Mouse (Mus musculus) thymus, adult 2 months (tissue): ENCODE results near the gene Ep300. TPM values are rescaled to one million over a fixed set of nuclear protein-coding genes. Genes with fewer than 3 reads are reported as not detected.

Source experiments
- DNase-seq: peaks from one replicate; pipeline ENCODE4 v3.0.0; 2021
- H3K27ac ChIP-seq: fragments of 200-500 bp; 2 replicates; pipeline ENCODE4 v1.5.1; 2012; ENCODE audit warnings: low read length, control low read depth; ENCODE audit not compliant: control insufficient read depth, insufficient read depth
- H3K27me3 ChIP-seq: fragments of 200-500 bp; 2 replicates; pipeline ENCODE4 v1.6.1; 2012; ENCODE audit warnings: mild to moderate bottlenecking, low read length, moderate library complexity, mixed read lengths; ENCODE audit not compliant: control insufficient read depth, insufficient read depth
- H3K36me3 ChIP-seq: fragments of 200-500 bp; 2 replicates; pipeline ENCODE4 v1.6.1; 2012; ENCODE audit warnings: mild to moderate bottlenecking, low read length, moderate library complexity; ENCODE audit not compliant: control insufficient read depth, insufficient read depth
- H3K4me1 ChIP-seq: fragments of 200-500 bp; replicated peaks from 2 replicates; pipeline ENCODE4 v1.6.1; 2012; ENCODE audit warnings: low read length; ENCODE audit not compliant: control insufficient read depth, insufficient read depth
- H3K4me3 ChIP-seq: fragments of 200-500 bp; 2 replicates; pipeline ENCODE4 v1.5.1; 2012; ENCODE audit warnings: mild to moderate bottlenecking, low read length, control low read depth, moderate library complexity; ENCODE audit not compliant: control insufficient read depth, insufficient read depth
- CTCF ChIP-seq: fragments of 200-500 bp; IDR thresholded peaks from 2 replicates; pipeline ENCODE4 v1.5.1; 2012; ENCODE audit warnings: mild to moderate bottlenecking, control low read depth, low read length, moderate library complexity, borderline replicate concordance; ENCODE audit not compliant: control insufficient read depth, poor library complexity, insufficient read depth; ENCODE audit errors: extremely low read depth
- POLR2A ChIP-seq: fragments of 200-500 bp; IDR thresholded peaks from 2 replicates; pipeline ENCODE4 v1.6.1; 2012; ENCODE audit warnings: mild to moderate bottlenecking, low read length, control low read depth, moderate library complexity; ENCODE audit not compliant: control insufficient read depth, poor library complexity, insufficient read depth; ENCODE audit errors: extremely low read depth
- WGBS: fragments of 180-500 bp; shearing (Covaris S2); methylation state at CpG from one replicate; pipeline ENCODE4 v1.1.7; 2018; 5-methylcytosine and 5-hydroxymethylcytosine counted together
- polyA plus RNA-seq: library from polyadenylated mRNA; depleted of rRNA; stranded (reverse); fragments of >200 nt; gene quantifications from 2 replicates; pipeline ENCODE4 v1.2.3, GENCODE M21; 2012

The Ep300 gene
- polyA plus RNA-seq, 1 experiment, result 60.6 TPM

- Histone ChIP-seq H3K27me3 (no peaks in the 10 kb centered on the region), H3K4me1 (no peaks in the 10 kb centered on the region), H3K4me3 (no peak overlapping the region), H3K36me3 (peaks cover 29% of the 10 kb centered on the region), H3K27ac (no peak overlapping the region)
- WGBS, result 96% methylated on average over 4 of the region's 4 CpGs
- TF ChIP-seq CTCF (no peak), POLR2A (no peak)
- DNase-seq, result no peak
These were observed 95.2 kb downstream of the Ep300 start for GRCm38 (mm10) chr15:81680301-81680805.

GRCm38 (mm10) chr15:81693366-81693966 lies 108.3 kb downstream of the Ep300 start:
- Histone ChIP-seq H3K36me3 (no peaks in the 10 kb centered on the region), H3K27ac (no peak overlapping the region), H3K4me3 (peak overlapping the region; percentile 44), H3K27me3 (peaks cover 3% of the 10 kb centered on the region; the same call in 1 of the 2 replicates), H3K4me1 (peaks cover 10% of the 10 kb centered on the region; the same call in 1 of the 2 replicates)
- 7% methylated on average over 41 of the region's 41 CpGs for WGBS
- TF ChIP-seq POLR2A (no peak), CTCF (no peak)
- DNase-seq, result no peak

- Histone ChIP-seq H3K4me1 (peaks cover 10% of the 10 kb centered on the region; the same call in 1 of the 2 replicates), H3K27me3 (peaks cover 3% of the 10 kb centered on the region; the same call in 1 of the 2 replicates), H3K4me3 (peak overlapping the region; percentile 44), H3K36me3 (no peaks in the 10 kb centered on the region), H3K27ac (no peak overlapping the region)
- TF ChIP-seq POLR2A, result no peak
- peak; percentile 59; the same call in 1 of the 2 replicates for TF ChIP-seq CTCF
- peak; percentile 81 for DNase-seq
- WGBS, result 5% methylated on average over 93 of the region's 107 CpGs
These were observed 109.1 kb downstream of the Ep300 start for GRCm38 (mm10) chr15:81693967-81694881.

GRCm38 (mm10) chr15:81694891-81695290 lies 109.7 kb downstream of the Ep300 start:
- no peak overlapping the region for H3K27ac ChIP-seq
- H3K4me1 ChIP-seq, result peaks cover 10% of the 10 kb centered on the region; the same call in 1 of the 2 replicates
- no peak for TF ChIP-seq CTCF
- TF ChIP-seq POLR2A, result no peak
- peak overlapping the region; percentile 44; the same call in 1 of the 2 replicates for H3K4me3 ChIP-seq
- 84% methylated on average over 19 of the region's 19 CpGs for WGBS
- H3K27me3 ChIP-seq, result peaks cover 3% of the 10 kb centered on the region; the same call in 1 of the 2 replicates
- no peaks in the 10 kb centered on the region for H3K36me3 ChIP-seq
- DNase-seq, result no peak

GRCm38 (mm10) chr15:81697175-81697574 lies 112.0 kb downstream of the Ep300 start, which contains the start of gene Chadl:
TSS of gene Chadl (minus strand) at chr15:81697287.
- DNase-seq, result no peak
- Histone ChIP-seq H3K36me3 (no peaks in the 10 kb centered on the region), H3K27ac (no peak within 1 kb of the TSS), H3K27me3 (peaks cover 3% of the 10 kb centered on the region; the same call in 1 of the 2 replicates), H3K4me1 (peaks cover 10% of the 10 kb centered on the region; the same call in 1 of the 2 replicates), H3K4me3 (no peak within 1 kb of the TSS)
- WGBS, result 88% methylated on average over 7 of the region's 7 CpGs
- TF ChIP-seq CTCF (no peak), POLR2A (no peak)

GRCm38 (mm10) chr15:81697847-81698246 lies 112.7 kb downstream of the Ep300 start:
- peak; percentile 23 for DNase-seq
- no peak overlapping the region for H3K4me3 ChIP-seq
- H3K27me3 ChIP-seq, result peaks cover 3% of the 10 kb centered on the region; the same call in 1 of the 2 replicates
- TF ChIP-seq POLR2A, result no peak
- TF ChIP-seq CTCF, result no peak
- H3K27ac ChIP-seq, result no peak overlapping the region
- no peaks in the 10 kb centered on the region for H3K36me3 ChIP-seq
- peaks cover 10% of the 10 kb centered on the region; the same call in 1 of the 2 replicates for H3K4me1 ChIP-seq
- WGBS, result 52% methylated on average over 3 of the region's 3 CpGs
